19 mouse cellular contexts compared by ENCODE assay signal in the genomic region with DNA sequence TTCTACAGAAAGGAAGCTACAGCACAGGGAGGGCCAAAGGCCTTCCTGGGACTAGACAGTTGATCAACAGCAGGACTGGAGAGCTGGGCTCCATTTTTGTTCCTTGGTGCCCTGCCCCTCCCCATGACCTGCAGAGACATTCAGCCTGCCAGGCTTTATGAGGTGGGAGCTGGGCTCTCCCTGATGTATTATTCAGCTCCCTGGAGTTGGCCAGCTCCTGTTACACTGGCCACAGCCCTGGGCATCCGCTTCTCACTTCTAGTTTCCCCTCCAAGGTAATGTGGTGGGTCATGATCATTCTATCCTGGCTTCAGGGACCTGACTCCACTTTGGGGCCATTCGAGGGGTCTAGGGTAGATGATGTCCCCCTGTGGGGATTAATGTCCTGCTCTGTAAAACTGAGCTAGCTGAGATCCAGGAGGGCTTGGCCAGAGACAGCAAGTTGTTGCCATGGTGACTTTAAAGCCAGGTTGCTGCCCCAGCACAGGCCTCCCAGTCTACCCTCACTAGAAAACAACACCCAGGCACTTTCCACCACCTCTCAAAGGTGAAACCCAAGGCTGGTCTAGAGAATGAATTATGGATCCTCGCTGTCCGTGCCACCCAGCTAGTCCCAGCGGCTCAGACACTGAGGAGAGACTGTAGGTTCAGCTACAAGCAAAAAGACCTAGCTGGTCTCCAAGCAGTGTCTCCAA.
"Had no signal": no experiment of that assay in that cellular context is flagged by ENCODE, and none has a peak within 500 bp of the region (broad histone marks: within the 10 kb centered on the region; RNA-seq: fewer than 3 reads in every experiment).

No protein-coding gene starts in this region.

- H3K9me3 ChIP-seq: liver, embryonic 13.5 days; midbrain, embryonic 12.5 days; midbrain, embryonic 15.5 days; neural tube, embryonic 12.5 days; neural tube, embryonic 15.5 days; stomach, embryonic 15.5 days had no signal

- H3K27me3 ChIP-seq: midbrain, embryonic 12.5 days; midbrain, embryonic 15.5 days; neural tube, embryonic 12.5 days; neural tube, embryonic 15.5 days; stomach, embryonic 15.5 days had no signal

- H3K4me3 ChIP-seq: liver, embryonic 13.5 days; midbrain, embryonic 12.5 days; midbrain, embryonic 15.5 days; neural tube, embryonic 12.5 days; neural tube, embryonic 15.5 days; stomach, embryonic 15.5 days had no signal

- DNase-seq: kidney, adult 9 months; kidney, postnatal 25 days; left cerebral cortex, postnatal 4 days; liver, embryonic 13.5 days; lung, adult 2 months; lung, postnatal 14 days; lung, postnatal 4 days; right cerebral cortex, adult 18-20 months; right cerebral cortex, postnatal 25 days; spleen, adult 18-20 months; thymus, adult 2 months; thymus, postnatal 14 days; thymus, postnatal 4 days had no signal

- ATAC-seq: intestine, postnatal 0 days; midbrain, embryonic 15.5 days had no signal

- H3K36me3 ChIP-seq: liver, embryonic 13.5 days; midbrain, embryonic 12.5 days; midbrain, embryonic 15.5 days; neural tube, embryonic 12.5 days; neural tube, embryonic 15.5 days; stomach, embryonic 15.5 days had no signal

- H3K4me2 ChIP-seq: liver, embryonic 13.5 days; midbrain, embryonic 12.5 days; midbrain, embryonic 15.5 days; neural tube, embryonic 12.5 days; neural tube, embryonic 15.5 days; stomach, embryonic 15.5 days had no signal

- H3K27ac ChIP-seq: liver, embryonic 13.5 days; midbrain, embryonic 12.5 days; midbrain, embryonic 15.5 days; neural tube, embryonic 12.5 days; neural tube, embryonic 15.5 days; stomach, embryonic 15.5 days had no signal

- H3K9ac ChIP-seq: liver, embryonic 13.5 days; midbrain, embryonic 12.5 days; midbrain, embryonic 15.5 days; neural tube, embryonic 12.5 days; neural tube, embryonic 15.5 days; stomach, embryonic 15.5 days had no signal

- H3K4me1 ChIP-seq: midbrain, embryonic 12.5 days; midbrain, embryonic 15.5 days; neural tube, embryonic 15.5 days had no signal
